Mouse (Mus musculus): ENCODE results near the gene Ces1c. TPM values are rescaled to one million over a fixed set of nuclear protein-coding genes. Genes with fewer than 3 reads are reported as not detected.

The Ces1c gene
- 0.65 TPM for polyA plus RNA-seq (2014; fragmentation: Illumina TruSeq; extraction: RNeasy Lipid Tissue Mini Kit (QIAGEN cat#74804); ENCODE audit: low read depth, low replicate concordance)

DNA sequence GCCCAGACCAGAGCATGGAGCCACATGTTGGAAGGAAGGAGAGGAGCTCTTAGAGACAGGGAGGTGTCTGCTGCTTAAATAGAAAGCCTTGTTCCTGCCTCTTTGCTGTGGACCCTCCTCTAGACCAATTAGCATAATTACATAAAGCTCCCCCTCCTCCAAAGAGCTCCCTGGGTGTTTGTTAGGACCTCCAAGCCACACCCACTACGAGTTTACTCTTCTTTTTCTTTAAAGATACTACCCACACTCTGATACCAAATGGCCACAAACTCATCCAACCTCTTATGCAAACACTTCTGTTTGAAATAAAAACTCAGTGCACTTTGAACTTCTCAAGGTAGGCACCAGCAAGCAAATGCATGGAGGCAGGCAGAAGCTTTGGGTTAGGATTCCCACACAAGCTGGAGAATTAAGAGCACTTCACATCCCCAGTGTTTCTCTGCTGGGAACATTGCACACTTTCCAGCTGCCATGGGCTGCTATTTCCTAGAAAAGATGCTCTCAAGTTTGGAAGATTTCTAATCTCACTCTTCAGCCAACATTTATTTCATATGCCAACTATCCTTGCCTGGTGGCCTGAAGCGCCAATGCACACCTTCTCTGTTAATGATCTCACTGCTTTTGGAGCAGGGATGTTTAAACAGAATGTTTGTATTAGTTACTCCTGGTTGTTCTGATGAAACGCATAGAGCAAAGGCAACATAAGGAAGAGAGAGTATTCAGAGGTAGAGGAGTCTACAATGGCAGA, at the start of gene Ces1c:
Ces1c (minus strand) TSS at position 51 of the 748 bp plus-strand sequence.

DNA sequence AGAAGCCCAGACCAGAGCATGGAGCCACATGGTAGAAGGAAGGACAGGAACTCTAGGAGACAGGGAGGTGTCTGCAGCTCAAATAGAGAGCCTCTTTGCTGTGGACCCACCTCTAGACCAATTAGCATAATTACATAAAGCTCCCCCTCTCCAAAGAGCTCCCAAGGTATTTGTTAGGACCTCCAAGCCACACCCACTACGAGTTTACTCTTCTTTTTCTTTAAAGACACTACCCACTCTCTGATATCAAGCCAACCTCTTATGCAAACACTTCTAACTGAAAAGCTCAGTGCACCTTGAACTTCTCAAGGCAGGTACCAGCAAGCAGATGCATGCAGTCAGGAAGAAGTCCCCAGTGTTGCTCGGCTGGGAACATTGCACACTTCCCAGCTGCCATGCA, 51.2 kb downstream of the Ces1c start, which contains the start of gene Ces1b:
Ces1b (minus strand) TSS at position 131 of the 400 bp plus-strand sequence.

Other genes with a start within 250 kb of the Ces1c start
- gene Capns2, start 229.9 kb downstream of the Ces1c start, polyA plus RNA-seq (2014; fragmentation: Illumina TruSeq; extraction: RNeasy Lipid Tissue Mini Kit (QIAGEN cat#74804); ENCODE audit: low read depth, low replicate concordance) = not detected
- gene Slc6a2, start 171.2 kb downstream of the Ces1c start, polyA plus RNA-seq (2014; fragmentation: Illumina TruSeq; extraction: RNeasy Lipid Tissue Mini Kit (QIAGEN cat#74804); ENCODE audit: low read depth, low replicate concordance) = not detected
- not detected for gene Ces1a, start 83.1 kb downstream of the Ces1c start, polyA plus RNA-seq (2014; fragmentation: Illumina TruSeq; extraction: RNeasy Lipid Tissue Mini Kit (QIAGEN cat#74804); ENCODE audit: low read depth, low replicate concordance)
- gene Ces1b, start 51.3 kb downstream of the Ces1c start, polyA plus RNA-seq (2014; fragmentation: Illumina TruSeq; extraction: RNeasy Lipid Tissue Mini Kit (QIAGEN cat#74804); ENCODE audit: low read depth, low replicate concordance) = not detected
- 331 TPM for gene Ces1d, start 66.6 kb upstream of the Ces1c start, polyA plus RNA-seq (2014; fragmentation: Illumina TruSeq; extraction: RNeasy Lipid Tissue Mini Kit (QIAGEN cat#74804); ENCODE audit: low read depth, low replicate concordance)
- 58.6 TPM for gene Ces1e, start 98.3 kb upstream of the Ces1c start, polyA plus RNA-seq (2014; fragmentation: Illumina TruSeq; extraction: RNeasy Lipid Tissue Mini Kit (QIAGEN cat#74804); ENCODE audit: low read depth, low replicate concordance)
- gene Ces1f, start 148.5 kb upstream of the Ces1c start, polyA plus RNA-seq (2014; fragmentation: Illumina TruSeq; extraction: RNeasy Lipid Tissue Mini Kit (QIAGEN cat#74804); ENCODE audit: low read depth, low replicate concordance) = 75.5 TPM
- 1.1 TPM for gene Ces1g, start 206.0 kb upstream of the Ces1c start, polyA plus RNA-seq (2014; fragmentation: Illumina TruSeq; extraction: RNeasy Lipid Tissue Mini Kit (QIAGEN cat#74804); ENCODE audit: low read depth, low replicate concordance)
- not detected for gene Ces1h, start 248.4 kb upstream of the Ces1c start, polyA plus RNA-seq (2014; fragmentation: Illumina TruSeq; extraction: RNeasy Lipid Tissue Mini Kit (QIAGEN cat#74804); ENCODE audit: low read depth, low replicate concordance)

All from kidney, adult 10 weeks (tissue).